Mouse (Mus musculus) cerebellum, postnatal 14 days (tissue): ENCODE measurements around the gene Limd2.

ENCODE experiments used
- DNase-seq, 2 experiments: peaks; one replicate each; pipeline ENCODE4 v3.0.0; 2021; ENCODE audit warnings: mixed read lengths in 2 of 2

Gene Limd2

GRCm38 (mm10) chr11:106124784-106125183, 35.9 kb downstream of the Limd2 start:
- DNase-seq: no peak

GRCm38 (mm10) chr11:106122736-106123135, 37.9 kb downstream of the Limd2 start:
- no peak for DNase-seq

GRCm38 (mm10) chr11:106122221-106122620, 38.4 kb downstream of the Limd2 start:
- no peak for DNase-seq

- DNase-seq: no peak
These were observed 49.0 kb downstream of the Limd2 start for GRCm38 (mm10) chr11:106111688-106112087.
